Mouse (Mus musculus): ENCODE results near the gene Magi1.

DNA sequence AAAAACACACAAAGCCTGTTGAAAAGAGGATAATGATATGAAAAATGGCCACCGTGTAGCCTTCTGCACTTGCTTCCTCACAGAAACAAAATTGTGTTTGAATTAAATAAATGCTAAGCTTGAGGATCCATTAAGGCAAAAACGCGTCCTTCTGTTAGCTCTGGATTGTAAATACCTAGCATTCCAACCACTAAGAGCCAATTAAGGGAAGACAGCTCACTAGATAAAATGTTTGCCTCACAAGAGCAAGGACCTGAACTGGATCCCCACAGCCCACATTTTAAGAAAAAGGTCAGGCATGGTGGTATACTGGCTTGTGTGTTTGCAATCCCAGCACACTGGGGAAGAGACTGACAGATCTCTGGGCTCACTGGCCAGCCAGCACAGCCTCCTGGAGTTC is 53.6 kb downstream of the Magi1 start:
- TF ChIP-seq CTCF (IDR thresholded peaks at IDR 0.05; ENCODE audit: insufficient read depth, low read depth, low read length): no peak
- no peak for TF ChIP-seq POLR2A (IDR thresholded peaks at IDR 0.05; ENCODE audit: insufficient read depth, low read depth, low read length)

Measured in olfactory bulb, adult 2 months (tissue).